Mouse (Mus musculus) brain, adult 2 months (tissue): ENCODE measurements at regions not wholly inside any gene's neighbourhood (a gene's known extent, or its start where the extent isn't known, plus 50 kb on each side); places are given as distances from the start of the nearest gene placed in this dataset.

Experiments
- DNase-seq: peaks from one replicate; pipeline ENCODE4 v3.0.0; 2011; ENCODE audit warnings: low read depth, low spot score

DNA sequence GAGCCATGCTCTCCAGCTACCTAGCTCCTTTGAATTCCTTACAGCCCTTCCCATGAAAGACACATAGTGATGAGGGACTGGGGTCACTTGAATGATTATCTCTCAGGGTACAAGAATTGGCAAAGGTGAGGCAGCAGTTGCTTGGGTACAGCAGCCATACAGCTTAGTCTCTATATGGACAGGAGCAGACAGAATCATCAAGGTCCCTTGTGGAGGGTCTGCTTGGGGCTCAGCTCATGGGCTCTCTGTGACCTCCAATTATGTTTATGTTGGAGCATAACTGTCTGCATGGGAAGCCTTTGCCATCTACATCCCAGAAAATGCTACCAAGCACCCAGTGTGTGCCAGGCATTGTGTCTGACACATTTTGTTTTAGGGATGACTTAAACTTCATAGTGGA, 118.4 kb upstream of the Lhcgr start:
- no peak for DNase-seq

DNA sequence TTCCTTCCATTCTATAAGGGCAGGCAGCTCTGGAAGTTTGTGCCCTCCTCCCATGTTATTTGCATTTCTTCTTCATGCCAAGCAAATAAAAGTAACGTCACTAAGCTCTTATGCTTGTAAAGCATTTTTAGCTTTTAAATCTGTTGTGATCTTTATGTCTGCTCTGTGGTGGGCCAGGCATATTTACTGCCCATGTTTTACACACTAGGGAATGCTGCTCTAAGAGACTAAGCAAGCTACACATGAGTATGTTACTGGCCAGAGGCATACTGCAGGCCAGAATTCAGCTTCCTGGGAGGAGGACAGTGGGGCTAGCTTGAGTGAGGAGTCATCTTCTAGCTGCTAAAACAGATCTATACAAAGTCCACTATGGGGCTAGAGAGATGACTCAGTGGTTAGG, 110.0 kb upstream of the Lhcgr start:
- no peak for DNase-seq

DNA sequence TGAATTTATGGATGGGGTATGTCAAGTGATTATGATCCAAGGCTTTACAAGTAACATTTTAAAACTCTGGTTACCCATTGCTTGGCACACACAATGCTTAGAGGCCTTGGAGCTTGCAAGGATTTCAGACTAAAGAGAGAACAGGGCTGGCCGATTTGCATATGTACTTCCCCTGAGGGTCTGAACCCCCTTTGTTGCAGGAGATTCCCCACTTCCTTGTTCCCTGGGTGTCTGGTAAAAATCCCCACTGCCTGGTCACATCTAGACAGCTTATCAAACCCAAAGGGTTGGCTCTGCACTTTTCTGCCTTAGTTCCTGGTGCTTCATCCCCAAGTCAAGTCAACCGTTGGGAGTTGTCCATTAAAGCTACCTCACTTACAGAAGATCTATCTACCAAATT, 109.1 kb upstream of the Lhcgr start:
- no peak for DNase-seq

DNA sequence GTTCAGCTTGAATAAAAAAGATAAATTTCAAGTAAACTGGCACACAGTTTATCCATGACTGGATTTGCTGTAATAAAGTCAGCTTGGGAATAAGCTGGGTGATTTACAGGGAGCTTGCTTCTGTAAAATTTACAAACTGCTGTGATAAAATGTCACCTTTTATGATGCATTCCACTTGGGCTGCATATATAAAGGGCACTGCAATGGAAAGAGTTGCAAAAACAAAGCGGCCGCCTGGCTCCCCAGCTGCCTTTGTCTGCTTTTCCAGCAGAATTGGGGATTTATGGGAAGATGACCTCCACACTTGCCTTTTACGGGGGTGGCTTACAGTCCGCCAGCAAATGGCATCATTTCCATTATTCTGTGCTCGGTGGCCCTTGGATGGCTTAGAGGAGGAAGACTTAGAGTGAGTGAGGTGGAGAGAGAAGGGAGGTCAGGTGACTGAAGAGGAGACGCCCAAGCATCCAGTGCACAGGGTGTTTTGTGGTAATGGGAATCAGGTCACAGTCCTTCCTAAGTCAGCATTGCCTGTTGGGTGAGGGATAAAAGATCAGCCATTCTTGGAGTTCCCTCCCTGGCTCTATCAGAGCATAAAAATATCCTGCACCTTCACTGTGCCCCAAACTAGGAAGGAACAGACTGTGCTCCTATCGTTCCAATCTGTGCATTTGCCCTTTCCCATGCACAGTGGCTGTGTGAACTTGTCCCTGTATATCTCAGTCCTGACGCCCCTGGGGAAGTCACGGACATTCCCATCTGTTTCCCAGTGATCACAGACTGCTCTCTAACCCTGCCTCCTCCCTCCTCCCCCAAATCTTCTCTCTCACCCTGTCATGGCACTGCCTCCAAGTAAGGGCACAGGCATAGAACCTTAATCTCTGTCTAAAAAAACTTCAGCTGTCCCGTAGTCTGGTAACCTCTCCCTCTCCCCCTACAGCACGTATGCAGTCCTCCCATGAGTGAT, 107.2 kb upstream of the Lhcgr start:
- DNase-seq = peak; percentile 52

DNA sequence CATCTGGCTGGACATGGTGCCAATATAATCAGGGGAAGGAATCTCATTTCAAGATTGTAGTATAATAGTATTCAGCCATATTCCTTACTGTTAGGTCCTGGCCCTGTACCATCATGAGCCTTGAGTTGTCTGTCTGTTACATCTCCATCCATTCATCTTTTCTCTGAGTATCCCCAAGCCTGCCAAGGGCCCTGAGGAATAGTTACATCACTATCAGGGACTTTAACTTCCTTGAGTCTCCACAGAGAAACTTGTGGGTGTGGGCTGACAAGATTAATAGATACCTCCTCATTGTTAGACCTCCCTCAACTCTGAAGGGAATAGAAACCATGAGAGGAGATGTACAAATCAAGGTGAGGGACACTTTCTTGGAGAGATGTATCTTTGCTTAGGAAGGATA, 101.7 kb upstream of the Lhcgr start:
- no peak for DNase-seq

DNA sequence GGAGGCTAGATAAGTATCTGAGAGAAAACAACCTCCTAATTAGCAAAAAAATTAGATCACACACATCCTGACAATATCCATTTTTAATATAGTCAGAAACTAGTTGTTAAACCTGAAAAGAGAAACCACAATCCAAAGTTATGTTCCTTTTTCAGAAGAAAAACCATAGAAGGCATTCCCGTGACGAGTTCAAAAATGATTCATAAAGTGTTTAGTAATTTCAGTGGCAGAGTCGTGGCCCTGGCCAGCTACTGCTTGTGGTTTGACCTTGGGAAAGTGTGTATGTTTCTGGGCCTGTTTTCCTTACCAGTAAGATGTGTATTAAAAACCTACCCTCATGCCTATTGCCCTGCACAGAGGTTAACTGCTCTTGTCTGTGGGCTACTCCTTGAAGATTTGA, 93.7 kb upstream of the Lhcgr start:
- no peak for DNase-seq

DNA sequence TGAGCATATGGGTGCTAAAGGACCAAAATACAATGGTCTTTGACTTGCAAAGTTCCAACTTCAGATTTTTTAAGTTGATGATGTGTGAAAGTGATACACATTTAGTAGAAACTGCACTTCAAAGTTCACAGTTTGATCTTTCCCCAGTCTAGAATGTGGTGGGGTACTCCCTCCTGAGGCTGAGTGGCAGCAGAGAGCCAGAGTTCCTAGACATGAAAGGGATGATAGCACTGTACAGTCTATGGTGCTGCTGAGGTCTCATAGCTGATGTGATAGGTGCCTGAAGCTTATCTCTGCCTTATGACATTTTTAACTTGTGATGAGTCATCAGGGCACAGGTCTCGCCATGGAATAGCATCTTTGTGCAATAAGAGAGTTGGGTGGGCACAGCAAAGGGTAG, 87.9 kb upstream of the Lhcgr start:
- no peak for DNase-seq

DNA sequence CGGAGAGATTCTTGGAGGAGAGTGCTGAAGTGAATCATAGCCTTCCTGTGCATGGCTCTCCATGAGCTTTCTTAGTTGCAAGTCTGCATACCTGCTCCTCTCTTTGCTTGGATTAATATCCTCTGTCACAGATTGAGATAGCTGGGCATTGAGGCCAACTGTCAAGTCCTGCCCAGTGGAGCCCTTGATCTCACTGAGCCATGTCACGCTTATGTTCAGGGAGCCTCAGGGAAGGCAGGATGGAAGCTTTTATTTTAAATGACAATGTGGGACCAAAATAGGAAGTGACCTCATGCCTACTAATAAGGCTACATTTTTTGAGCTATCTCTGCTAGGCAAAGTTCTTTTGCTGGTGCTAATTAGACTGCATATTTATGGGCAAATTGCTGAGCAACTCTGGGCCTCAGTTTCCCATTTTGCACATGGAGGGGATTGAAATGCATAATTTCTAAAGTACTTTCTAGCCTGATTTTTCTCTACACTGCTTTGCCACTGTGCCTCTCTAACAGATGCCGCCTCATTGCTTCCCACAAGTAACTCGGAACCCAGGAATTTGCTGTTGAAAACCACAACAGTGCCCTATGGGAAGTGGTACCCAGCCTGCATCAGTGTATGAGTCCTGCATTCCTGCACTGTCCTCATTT, 78.7 kb upstream of the Lhcgr start:
- DNase-seq = peak; percentile 19

DNA sequence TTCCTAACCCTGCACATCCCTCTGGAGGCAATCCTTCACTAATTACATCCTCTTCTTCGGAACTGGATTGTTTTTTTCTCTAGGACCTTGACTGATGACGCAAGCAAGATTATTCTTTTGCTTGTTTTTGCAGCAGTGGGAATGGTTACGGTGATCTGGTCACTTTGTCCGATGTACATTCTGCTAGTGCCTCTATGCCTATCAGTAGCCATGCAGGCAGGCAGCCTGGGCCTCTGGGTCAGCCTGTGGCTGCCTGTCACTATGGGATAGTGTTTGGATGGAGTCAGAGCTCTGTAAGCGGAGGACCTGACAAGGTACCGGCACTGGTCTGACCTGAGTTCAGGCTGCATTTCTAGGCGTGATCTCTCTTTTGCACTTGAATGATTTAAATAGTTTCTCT, 72.8 kb upstream of the Lhcgr start:
- DNase-seq = no peak

DNA sequence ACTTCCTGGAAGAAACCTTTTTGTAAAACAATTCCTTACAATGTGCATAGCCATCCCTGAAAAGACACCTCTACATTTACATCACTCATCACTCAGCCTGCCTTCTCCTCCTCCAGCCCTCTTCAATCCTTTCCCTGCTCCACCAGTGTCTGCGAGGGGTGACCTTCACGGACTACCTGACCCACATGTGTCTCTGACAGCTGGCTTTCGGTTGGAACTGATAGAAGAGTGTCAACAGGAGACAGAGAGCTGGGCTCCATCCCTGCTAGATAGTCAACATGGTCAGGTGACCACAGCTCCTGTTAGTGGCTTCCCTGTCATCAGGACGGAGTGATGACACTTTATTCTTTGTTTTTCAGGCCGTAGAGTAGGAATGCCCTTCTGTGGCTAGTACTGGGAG, 72.4 kb upstream of the Lhcgr start:
- no peak for DNase-seq

DNA sequence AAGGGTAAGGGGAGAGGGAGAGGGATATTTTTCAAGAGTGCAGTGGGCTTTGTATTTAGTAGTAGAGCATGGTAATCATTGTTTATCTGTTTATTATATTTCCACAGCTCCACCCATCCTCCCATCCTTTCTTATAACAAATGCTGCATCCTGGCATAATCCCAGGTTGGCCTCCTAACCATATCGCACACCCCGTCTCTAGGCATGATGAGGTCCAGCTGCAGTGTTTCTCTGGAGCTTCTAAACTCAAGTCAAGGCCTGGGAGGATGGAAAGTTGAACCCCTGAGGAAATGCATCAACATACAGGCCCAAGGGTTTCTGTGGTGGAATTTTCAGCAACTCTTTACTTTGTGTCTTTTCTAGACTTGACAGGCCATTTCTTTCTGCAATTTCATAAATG, 69.3 kb upstream of the Lhcgr start:
- DNase-seq = no peak

DNA sequence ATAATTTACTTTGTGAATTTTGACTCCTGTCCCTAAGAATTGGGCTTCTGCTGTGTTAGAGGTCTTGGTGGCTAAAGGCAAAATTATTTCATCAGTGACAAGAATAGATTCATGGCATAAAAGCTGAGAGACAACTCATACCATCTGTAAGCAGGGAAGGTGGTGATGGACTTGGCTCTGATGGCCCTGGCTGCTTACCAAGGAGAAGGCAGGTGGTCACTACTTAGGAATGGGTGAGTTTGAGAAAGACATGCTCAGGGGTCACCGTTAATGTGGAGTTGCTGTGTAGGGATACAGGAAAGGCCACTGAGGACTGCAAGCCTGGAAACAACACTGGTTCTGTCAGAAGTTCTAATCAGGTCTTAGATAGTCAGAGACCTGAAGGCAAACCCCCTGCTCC, 68.8 kb upstream of the Lhcgr start:
- DNase-seq = no peak

DNA sequence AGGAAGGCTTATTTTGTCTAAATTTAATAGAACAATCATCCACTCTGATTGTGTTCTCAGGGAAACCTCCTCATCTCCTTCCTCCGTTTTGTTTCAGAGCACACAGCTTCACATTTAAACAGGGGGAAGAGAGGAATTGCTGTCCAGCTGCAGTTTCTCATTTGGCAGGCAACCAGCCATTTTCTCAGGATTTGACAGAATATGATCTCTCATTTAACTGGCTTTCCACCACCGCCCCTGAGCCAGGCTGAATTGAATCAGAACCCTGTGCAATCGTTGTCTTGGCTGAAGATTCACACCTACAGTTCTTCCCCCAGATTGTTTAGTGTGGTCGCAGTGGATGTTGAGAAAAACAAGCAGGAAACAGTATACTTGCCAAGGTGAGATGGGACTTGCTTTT, 66.9 kb upstream of the Lhcgr start:
- DNase-seq = peak; percentile 57

DNA sequence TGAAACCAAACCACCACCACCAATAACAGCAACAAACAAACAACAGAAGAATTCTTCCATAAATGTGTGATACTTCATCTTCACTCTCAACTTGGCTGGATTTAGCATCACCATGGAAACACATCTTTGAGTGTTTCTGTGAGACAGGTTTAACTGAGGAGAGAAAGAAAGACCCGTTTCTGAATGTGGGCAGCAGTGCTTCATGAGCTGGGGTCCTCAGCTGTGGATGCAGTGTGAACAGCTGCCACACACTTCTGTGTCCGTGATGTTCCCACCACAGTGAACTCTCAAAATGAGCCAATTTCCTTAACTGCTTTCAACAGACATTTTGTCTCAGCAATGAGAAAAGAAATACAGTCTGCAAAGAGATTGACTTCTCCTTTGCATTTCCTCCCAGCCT, 55.5 kb upstream of the Lhcgr start:
- peak; percentile 40 for DNase-seq

DNA sequence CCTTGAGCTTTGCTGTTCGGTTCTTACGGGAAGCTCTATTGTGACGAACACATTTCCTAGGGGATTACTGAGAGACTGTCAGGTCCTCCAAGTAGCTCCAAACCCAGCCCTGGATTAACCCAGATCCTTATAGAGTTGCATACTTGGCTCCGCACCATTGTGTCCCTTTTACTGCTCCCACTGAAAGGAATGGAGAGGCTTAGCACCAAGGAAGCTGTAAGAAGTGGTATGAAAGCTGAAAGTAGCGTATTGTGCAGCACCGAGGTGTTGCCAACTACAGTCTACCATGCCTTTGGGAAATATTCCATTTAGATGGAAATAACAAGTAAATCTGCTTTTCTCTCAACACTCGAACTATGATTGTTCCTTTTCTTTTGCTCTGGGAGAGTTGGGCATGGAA, 53.5 kb upstream of the Lhcgr start:
- no peak for DNase-seq
